Mouse (Mus musculus) liver, embryonic 12.5 days (tissue): ENCODE measurements around the gene Mrvi1. TPM values are rescaled to one million over a fixed set of nuclear protein-coding genes. Genes with fewer than 3 reads are reported as not detected.

Source experiments
- ATAC-seq: fragments of 200-750 bp; cut with Nextera tagmentation; 2 replicates; pipeline ENCODE4 v1.8.0; 2017; ENCODE audit warnings: moderate number of reproducible peaks, mild to moderate bottlenecking, moderate library complexity
- H3K27ac ChIP-seq: fragments of 300-500 bp; sonication (generic); 2 replicates; pipeline ENCODE4 v1.5.1; 2016; ENCODE audit warnings: mild to moderate bottlenecking
- H3K27me3 ChIP-seq: fragments of 300-500 bp; sonication (generic); replicated peaks from 2 replicates; pipeline ENCODE4 v1.6.1; 2016; ENCODE audit warnings: mild to moderate bottlenecking, moderate library complexity
- H3K36me3 ChIP-seq: fragments of 300-500 bp; sonication (generic); 2 replicates; pipeline ENCODE4 v1.6.1; 2016; ENCODE audit warnings: mild to moderate bottlenecking, moderate library complexity
- H3K4me1 ChIP-seq: fragments of 300-500 bp; sonication (generic); 2 replicates; pipeline ENCODE4 v1.6.1; 2016
- H3K4me2 ChIP-seq: fragments of 300-500 bp; sonication (generic); 2 replicates; pipeline ENCODE4 v1.6.1; 2016; ENCODE audit warnings: mild to moderate bottlenecking, moderate library complexity
- H3K4me3 ChIP-seq: fragments of 300-500 bp; sonication (generic); 2 replicates; pipeline ENCODE4 v1.5.1; 2016; ENCODE audit warnings: mild to moderate bottlenecking, moderate library complexity
- H3K9ac ChIP-seq: fragments of 300-500 bp; sonication (generic); 2 replicates; pipeline ENCODE4 v1.6.1; 2016; ENCODE audit warnings: mild to moderate bottlenecking, moderate library complexity
- H3K9me3 ChIP-seq: fragments of 300-500 bp; sonication (generic); replicated peaks from 2 replicates; pipeline ENCODE4 v1.6.1; 2016; ENCODE audit warnings: mild to moderate bottlenecking, moderate library complexity
- WGBS: fragments of 180-500 bp; shearing (Covaris S2); methylation state at CpG from one replicate; pipeline ENCODE4 v1.1.7; 2016; ENCODE audit not compliant: insufficient replicate concordance; 5-methylcytosine and 5-hydroxymethylcytosine counted together
- polyA plus RNA-seq: library from polyadenylated mRNA; unstranded; fragments of >200 nt; fragmentation: Nextera tagmentation; extraction: Ambion mirVana; gene quantifications from 2 replicates; pipeline ENCODE4 v1.2.1, GENCODE M21; 2016

The Mrvi1 gene
- polyA plus RNA-seq, 1 experiment from 2014 or later, result 14.7 TPM

- Histone ChIP-seq H3K27ac (no peak overlapping the region), H3K9ac (no peak overlapping the region), H3K9me3 (no peaks in the 10 kb centered on the region), H3K27me3 (no peaks in the 10 kb centered on the region), H3K4me2 (no peak overlapping the region), H3K36me3 (peaks cover 67% of the 10 kb centered on the region), H3K4me1 (peaks cover 21% of the 10 kb centered on the region), H3K4me3 (no peak overlapping the region)
- 36% methylated on average over 3 of the region's 3 CpGs for WGBS
- ATAC-seq, result no peak
Measured at GRCm38 (mm10) chr7:110834522-110834921, 147.7 kb downstream of the Mrvi1 start.

GRCm38 (mm10) chr7:110834018-110834417, 148.2 kb downstream of the Mrvi1 start:
- Histone ChIP-seq H3K4me2 (no peak overlapping the region), H3K27ac (no peak overlapping the region), H3K4me3 (no peak overlapping the region), H3K27me3 (no peaks in the 10 kb centered on the region), H3K9ac (no peak overlapping the region), H3K4me1 (peaks cover 16% of the 10 kb centered on the region), H3K9me3 (no peaks in the 10 kb centered on the region), H3K36me3 (peaks cover 72% of the 10 kb centered on the region)
- 85% methylated on average over 1 of the region's 1 CpGs for WGBS
- no peak for ATAC-seq

GRCm38 (mm10) chr7:110833024-110833423, 149.2 kb downstream of the Mrvi1 start:
- Histone ChIP-seq H3K9ac (no peak overlapping the region), H3K27ac (no peak overlapping the region), H3K27me3 (no peaks in the 10 kb centered on the region), H3K4me1 (peaks cover 16% of the 10 kb centered on the region), H3K9me3 (no peaks in the 10 kb centered on the region), H3K4me3 (no peak overlapping the region), H3K4me2 (no peak overlapping the region), H3K36me3 (peaks cover 82% of the 10 kb centered on the region)
- peak; percentile 37; the same call in 1 of the 2 replicates for ATAC-seq
- 59% methylated on average over 1 of the region's 1 CpGs for WGBS

- 76% methylated on average over 8 of the region's 8 CpGs for WGBS
- H3K9me3 ChIP-seq, result no peaks in the 10 kb centered on the region
Measured at GRCm38 (mm10) chr7:110823995-110824953, 158.0 kb downstream of the Mrvi1 start.

GRCm38 (mm10) chr7:110823593-110823992, 158.7 kb downstream of the Mrvi1 start:
- no peak overlapping the region for H3K9ac ChIP-seq
- no peak overlapping the region for H3K4me3 ChIP-seq
- H3K27ac ChIP-seq, result no peak overlapping the region
- H3K27me3 ChIP-seq, result no peaks in the 10 kb centered on the region
- peaks cover 84% of the 10 kb centered on the region for H3K36me3 ChIP-seq
- H3K4me2 ChIP-seq, result no peak overlapping the region
- peaks cover 36% of the 10 kb centered on the region for H3K4me1 ChIP-seq
- ATAC-seq, result no peak
- WGBS, result 61% methylated on average over 4 of the region's 4 CpGs
- no peaks in the 10 kb centered on the region for H3K9me3 ChIP-seq

More at GRCm38 (mm10) chr7:110823995-110824953, 158.0 kb downstream of the Mrvi1 start:
- Histone ChIP-seq H3K4me1 (peaks cover 29% of the 10 kb centered on the region), H3K27ac (no peak overlapping the region; the same call in 1 of the 2 replicates), H3K4me2 (no peak overlapping the region), H3K36me3 (peaks cover 91% of the 10 kb centered on the region), H3K9ac (no peak overlapping the region), H3K27me3 (no peaks in the 10 kb centered on the region), H3K4me3 (no peak overlapping the region)
- no peak for ATAC-seq

DNA sequence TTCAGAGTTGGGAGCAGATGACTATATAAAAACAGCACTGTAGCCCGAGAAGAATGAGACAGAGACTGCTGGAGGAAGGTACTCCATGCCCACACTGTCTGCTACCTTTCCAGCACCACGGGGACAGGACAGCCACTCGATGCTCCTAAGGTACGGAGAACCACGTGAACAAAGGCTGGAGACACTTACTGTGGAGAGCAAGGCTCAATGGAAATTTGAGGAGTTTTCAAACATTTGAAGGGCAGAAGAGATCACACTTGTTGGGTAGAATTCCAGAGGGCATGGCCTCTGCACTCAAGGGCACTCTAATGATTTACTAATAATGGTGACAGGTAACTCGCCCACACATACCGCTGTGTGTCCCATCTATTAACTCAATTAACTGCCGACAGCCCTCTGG, 159.2 kb downstream of the Mrvi1 start:
- H3K36me3 ChIP-seq, result peaks cover 82% of the 10 kb centered on the region
- ATAC-seq, result no peak
- no peak overlapping the region for H3K4me3 ChIP-seq
- H3K9ac ChIP-seq, result no peak overlapping the region
- H3K27me3 ChIP-seq, result no peaks in the 10 kb centered on the region
- no peaks in the 10 kb centered on the region for H3K9me3 ChIP-seq
- 78% methylated on average over 8 of the region's 8 CpGs for WGBS
- H3K4me2 ChIP-seq, result no peak overlapping the region
- peaks cover 41% of the 10 kb centered on the region for H3K4me1 ChIP-seq
- no peak overlapping the region for H3K27ac ChIP-seq

DNA sequence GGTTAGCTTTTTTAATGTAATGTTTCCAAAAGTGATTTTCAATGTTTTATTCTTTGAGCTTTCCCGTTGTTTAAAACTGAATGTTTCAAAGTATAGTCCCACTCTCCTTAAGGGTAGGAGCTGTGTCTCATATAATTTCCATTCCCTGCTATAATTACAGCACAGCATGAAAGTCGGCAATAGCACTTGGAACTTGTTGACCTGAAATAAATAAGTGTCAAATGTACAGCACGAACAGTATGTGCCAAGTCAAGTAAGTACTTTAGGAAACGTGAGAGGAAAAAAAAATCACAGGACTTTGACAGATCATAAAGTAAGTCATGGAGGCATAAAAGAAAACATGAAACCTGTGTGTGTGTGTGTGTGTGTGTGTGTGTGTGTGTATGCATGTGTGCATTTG, 160.2 kb downstream of the Mrvi1 start:
- Histone ChIP-seq H3K4me2 (no peak overlapping the region), H3K9me3 (no peaks in the 10 kb centered on the region), H3K27ac (no peak overlapping the region), H3K27me3 (no peaks in the 10 kb centered on the region), H3K36me3 (peaks cover 83% of the 10 kb centered on the region), H3K4me3 (no peak overlapping the region), H3K9ac (no peak overlapping the region), H3K4me1 (peaks cover 44% of the 10 kb centered on the region)
- 78% methylated on average over 4 of the region's 4 CpGs for WGBS
- ATAC-seq, result no peak

- no peak for ATAC-seq
- Histone ChIP-seq H3K4me2 (no peak overlapping the region), H3K36me3 (peaks cover 81% of the 10 kb centered on the region), H3K9me3 (no peaks in the 10 kb centered on the region), H3K9ac (no peak overlapping the region), H3K27me3 (no peaks in the 10 kb centered on the region), H3K27ac (no peak overlapping the region), H3K4me3 (no peak overlapping the region), H3K4me1 (peaks cover 44% of the 10 kb centered on the region)
- 79% methylated on average over 3 of the region's 3 CpGs for WGBS
Measured at GRCm38 (mm10) chr7:110821653-110822052, 160.6 kb downstream of the Mrvi1 start.

DNA sequence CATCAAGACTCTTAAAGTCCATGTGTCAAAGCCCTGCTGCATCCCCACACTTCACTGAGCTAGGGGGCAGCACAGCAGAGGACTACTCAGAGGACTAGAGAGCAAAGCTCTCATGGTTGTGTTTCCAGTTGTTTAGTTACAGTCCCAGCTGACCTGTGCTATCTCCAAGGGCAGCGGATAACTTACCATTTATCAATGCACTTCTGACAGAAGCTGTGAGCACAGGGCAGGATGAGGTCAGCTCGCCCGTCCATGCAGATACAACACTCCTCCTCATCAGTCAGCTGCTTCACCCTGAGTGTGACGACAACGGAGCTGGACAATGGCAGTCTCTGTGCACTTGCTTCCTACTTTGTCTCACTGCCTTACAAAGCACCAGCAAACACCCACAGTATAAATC, 161.2 kb downstream of the Mrvi1 start:
- peaks cover 44% of the 10 kb centered on the region for H3K4me1 ChIP-seq
- WGBS, result 54% methylated on average over 5 of the region's 5 CpGs
- no peaks in the 10 kb centered on the region for H3K27me3 ChIP-seq
- H3K4me3 ChIP-seq, result no peak overlapping the region
- no peak overlapping the region for H3K4me2 ChIP-seq
- H3K27ac ChIP-seq, result no peak overlapping the region
- no peak for ATAC-seq
- no peaks in the 10 kb centered on the region for H3K9me3 ChIP-seq
- H3K36me3 ChIP-seq, result peaks cover 76% of the 10 kb centered on the region
- H3K9ac ChIP-seq, result no peak overlapping the region

GRCm38 (mm10) chr7:110818787-110819350, 163.4 kb downstream of the Mrvi1 start:
- H3K9me3 ChIP-seq, result no peaks in the 10 kb centered on the region
- H3K36me3 ChIP-seq, result peaks cover 69% of the 10 kb centered on the region
- ATAC-seq, result peak; percentile 96
- no peaks in the 10 kb centered on the region for H3K27me3 ChIP-seq
- peaks cover 51% of the 10 kb centered on the region for H3K4me1 ChIP-seq
- H3K9ac ChIP-seq, result peak overlapping the region; percentile 49; the same call in 1 of the 2 replicates
- peak overlapping the region; percentile 87 for H3K27ac ChIP-seq
- H3K4me3 ChIP-seq, result no peak overlapping the region
- H3K4me2 ChIP-seq, result peak overlapping the region; percentile 56
- WGBS, result 30% methylated on average over 11 of the region's 11 CpGs
